Mouse (Mus musculus) natural killer cell, adult 2 months (primary cell): ENCODE measurements around the gene Ptgir.

Experiments used
- DNase-seq, 2 experiments: peaks; one replicate each; pipeline ENCODE4 v3.0.0; 2022; ENCODE audit warnings: low spot score in 2 of 2

Gene Ptgir

GRCm38 (mm10) chr7:16916342-16917265 lies 10.3 kb downstream of the Ptgir start:
- no peak for DNase-seq

DNA sequence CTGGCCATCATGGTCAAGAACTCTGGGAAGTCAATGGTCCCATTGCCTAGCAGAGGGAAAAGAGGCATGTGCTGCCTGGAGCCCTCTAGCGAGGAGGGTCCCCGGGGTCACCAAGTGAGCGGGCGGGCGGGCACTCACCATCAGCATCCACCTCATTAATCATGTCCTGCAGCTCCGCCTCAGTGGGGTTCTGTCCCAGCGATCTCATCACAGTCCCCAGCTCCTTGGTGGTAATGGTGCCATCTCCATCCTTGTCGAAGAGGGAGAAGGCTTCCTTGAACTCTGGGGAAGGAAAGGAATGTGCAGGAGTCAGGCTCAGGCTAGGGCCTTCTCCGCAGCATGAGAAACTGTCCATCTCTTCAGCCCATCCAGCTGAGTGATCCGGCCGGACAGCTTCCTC lies 11.2 kb downstream of the Ptgir start:
- no peak for DNase-seq

DNA sequence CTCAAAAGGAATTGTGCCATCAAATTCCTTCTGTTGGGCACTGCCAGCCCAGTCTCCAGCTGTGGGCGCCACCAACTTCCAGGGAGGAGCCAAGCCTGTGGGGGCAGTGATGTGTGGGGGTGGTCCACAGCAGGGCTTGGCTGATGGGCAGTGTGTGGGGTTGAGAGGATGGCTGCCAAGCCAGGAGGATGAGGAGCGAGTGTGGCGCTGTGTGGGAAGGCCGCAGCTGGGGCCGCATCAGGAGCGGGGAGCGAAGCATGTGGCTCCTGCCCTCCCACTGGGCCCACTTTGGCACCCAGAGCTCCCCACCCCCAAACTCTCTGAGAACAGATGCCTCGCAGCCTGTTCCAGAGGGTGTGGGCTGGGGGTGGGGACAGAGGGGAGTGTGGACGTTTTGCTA lies 11.7 kb downstream of the Ptgir start:
- DNase-seq, result no peak

GRCm38 (mm10) chr7:16918670-16919069 lies 12.4 kb downstream of the Ptgir start:
- DNase-seq, result no peak

DNA sequence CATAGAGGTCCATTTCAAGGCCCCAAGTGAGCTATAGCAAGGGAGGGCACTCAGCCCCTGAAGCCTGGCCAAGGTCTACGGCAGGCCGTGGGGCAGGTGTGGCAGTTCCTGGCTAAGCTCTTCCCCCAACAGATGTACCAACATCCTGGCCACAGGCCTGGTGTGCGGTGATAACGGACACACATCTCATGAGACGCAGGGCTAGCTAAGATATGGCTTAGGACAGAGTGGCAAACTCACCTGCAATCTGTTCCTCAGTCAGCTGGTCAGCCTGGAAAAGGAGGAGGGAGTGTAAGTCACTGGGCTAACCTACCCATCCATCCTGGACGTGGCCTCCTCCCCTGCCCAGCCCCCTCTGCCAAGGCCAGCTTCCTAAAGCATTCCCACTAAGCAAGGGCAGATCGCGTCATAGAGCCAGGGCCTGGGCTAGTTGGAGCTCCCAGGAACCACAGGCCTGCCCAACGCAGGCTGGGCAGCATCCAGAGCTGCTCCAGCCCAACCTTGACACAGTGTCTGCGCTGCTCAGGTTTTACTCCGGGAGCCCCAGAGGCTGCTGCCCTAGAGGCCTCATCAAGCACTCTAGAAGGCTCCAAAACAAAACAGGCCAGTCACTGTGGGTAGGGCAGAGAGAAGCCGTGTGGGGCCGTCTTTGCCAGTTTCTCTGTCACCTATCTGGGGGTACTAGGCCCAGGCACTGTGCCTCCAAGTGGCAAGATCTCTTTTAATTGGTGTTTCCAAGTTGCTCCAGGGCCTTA lies 13.3 kb downstream of the Ptgir start:
- DNase-seq, result no peak

DNA sequence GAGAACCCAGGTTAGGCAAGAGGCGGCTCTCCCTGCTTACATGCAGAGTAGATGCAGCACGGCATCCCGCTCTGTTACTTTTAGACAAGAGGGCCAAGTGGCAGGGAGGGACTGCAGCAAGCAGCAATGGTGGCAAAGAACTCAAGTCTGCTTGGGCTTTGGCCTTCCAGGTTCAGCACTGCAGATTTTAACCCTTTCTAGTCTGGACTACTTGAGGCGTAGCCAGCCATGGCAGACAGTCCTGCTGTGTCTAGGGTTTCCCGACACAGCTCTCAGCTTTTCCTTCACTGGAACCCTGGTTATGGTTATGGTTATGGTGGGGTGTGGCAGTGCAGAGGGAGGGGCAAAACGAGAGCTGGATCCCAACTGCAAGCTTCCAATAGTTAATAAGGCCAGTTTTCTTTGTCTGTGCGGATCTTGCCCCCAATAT lies 13.9 kb downstream of the Ptgir start:
- no peak for DNase-seq

- DNase-seq, result no peak
Measured at GRCm38 (mm10) chr7:16920818-16921791, 14.8 kb downstream of the Ptgir start.

- DNase-seq, result no peak
Measured at GRCm38 (mm10) chr7:16921881-16922335, 15.6 kb downstream of the Ptgir start.

- no peak for DNase-seq
Measured at GRCm38 (mm10) chr7:16922360-16922973, 16.2 kb downstream of the Ptgir start.

- no peak for DNase-seq
Measured at GRCm38 (mm10) chr7:16923283-16924036, 17.2 kb downstream of the Ptgir start.

GRCm38 (mm10) chr7:16924037-16924834 lies 17.9 kb downstream of the Ptgir start, which contains the start of gene Calm3:
Gene Calm3, minus strand, starts transcription at chr7:16924114.
- peak; percentile 100 for DNase-seq

- DNase-seq, result no peak
Measured at GRCm38 (mm10) chr7:16928341-16928740, 22.1 kb downstream of the Ptgir start.

DNA sequence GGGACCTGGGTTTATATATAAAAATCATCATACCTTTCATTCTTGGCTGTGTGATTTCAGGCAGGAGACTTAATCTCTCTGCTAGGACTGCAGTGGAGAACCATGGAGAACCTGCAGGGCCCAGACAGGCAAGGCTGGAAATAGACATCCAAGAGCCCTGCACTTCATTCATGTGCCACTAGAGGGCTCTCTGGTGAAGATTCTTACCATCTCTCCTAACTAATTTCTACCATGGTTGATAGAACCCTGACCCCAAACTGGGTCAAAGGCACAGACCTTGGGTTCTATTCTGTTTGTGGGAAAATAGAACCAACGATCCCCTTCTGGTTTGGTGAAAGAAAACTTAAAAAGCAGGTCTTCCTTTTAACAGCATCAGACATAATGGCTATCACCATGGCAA lies 24.6 kb downstream of the Ptgir start:
- peak; percentile 63 to 69 for DNase-seq

- peak; percentile 73 to 83 for DNase-seq
Measured at GRCm38 (mm10) chr7:16931968-16932627, 25.8 kb downstream of the Ptgir start.

DNA sequence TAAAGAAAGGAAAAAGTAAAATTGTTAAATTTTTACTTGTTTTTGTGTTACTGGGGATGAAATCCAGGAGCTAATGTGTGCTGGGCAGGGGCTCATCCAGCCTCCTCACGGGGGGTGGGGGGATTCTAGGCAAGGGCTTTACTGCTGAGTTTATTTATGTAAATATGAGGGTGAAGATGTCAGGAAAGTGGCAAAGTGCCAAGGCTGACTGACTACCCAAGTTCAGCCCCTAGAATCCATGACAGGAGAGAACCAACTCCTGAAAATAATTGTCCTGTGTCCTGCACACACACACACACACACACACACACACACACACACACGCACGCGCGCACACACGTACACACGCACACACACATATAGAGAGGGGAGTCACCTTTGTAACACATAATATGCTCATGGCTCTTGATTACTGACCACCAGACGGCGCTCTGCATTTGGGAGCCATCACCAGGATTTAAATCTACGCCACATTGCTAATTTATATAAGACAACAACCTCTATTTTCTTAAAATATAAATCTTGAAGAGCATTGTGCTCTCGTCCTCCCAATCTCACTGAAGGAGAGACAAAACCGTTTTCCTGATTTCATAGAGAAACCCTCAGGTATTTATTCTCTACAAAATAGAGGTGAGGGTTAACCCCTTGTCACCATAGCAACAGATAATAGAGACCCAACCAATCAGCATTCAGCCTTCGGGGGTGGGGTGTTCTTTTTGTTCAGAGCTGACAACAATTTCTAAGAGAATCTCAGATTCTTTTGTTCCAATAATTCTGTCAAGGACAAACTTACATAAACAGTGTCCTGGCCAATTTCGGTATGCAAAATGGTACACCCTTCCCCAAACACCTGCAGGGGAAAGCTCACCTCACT lies 26.7 kb downstream of the Ptgir start:
- DNase-seq, result peak in 1 of 2 experiments; percentile 60

DNA sequence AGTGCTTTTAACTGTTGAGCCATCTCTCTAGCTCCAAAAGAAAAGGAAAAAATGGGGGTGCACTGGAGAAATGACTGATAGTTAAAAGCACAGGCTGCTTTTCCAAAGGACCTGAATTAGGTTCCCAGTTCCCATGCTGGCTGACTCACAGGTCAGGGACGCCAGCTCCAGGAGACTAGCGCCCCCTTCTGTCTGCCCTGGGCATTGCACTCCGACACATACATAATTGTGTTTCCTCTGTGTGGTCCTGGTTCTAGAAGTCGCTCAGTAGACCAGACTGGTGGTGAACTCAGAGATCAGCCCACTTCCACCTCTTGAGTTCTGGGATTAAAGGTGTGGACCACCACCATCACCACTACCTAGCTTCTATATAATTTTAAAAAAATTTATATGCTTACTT lies 31.0 kb downstream of the Ptgir start:
- DNase-seq, result peak in 1 of 2 experiments; percentile 21

GRCm38 (mm10) chr7:16938117-16938791 lies 32.0 kb downstream of the Ptgir start:
- DNase-seq, result no peak
